Mouse (Mus musculus): ENCODE results near the gene Itsn1. TPM values are rescaled to one million over a fixed set of nuclear protein-coding genes. Genes with fewer than 3 reads are reported as not detected.

Gene Itsn1
- polyA plus RNA-seq, 1 experiment: 55.2 TPM

DNA sequence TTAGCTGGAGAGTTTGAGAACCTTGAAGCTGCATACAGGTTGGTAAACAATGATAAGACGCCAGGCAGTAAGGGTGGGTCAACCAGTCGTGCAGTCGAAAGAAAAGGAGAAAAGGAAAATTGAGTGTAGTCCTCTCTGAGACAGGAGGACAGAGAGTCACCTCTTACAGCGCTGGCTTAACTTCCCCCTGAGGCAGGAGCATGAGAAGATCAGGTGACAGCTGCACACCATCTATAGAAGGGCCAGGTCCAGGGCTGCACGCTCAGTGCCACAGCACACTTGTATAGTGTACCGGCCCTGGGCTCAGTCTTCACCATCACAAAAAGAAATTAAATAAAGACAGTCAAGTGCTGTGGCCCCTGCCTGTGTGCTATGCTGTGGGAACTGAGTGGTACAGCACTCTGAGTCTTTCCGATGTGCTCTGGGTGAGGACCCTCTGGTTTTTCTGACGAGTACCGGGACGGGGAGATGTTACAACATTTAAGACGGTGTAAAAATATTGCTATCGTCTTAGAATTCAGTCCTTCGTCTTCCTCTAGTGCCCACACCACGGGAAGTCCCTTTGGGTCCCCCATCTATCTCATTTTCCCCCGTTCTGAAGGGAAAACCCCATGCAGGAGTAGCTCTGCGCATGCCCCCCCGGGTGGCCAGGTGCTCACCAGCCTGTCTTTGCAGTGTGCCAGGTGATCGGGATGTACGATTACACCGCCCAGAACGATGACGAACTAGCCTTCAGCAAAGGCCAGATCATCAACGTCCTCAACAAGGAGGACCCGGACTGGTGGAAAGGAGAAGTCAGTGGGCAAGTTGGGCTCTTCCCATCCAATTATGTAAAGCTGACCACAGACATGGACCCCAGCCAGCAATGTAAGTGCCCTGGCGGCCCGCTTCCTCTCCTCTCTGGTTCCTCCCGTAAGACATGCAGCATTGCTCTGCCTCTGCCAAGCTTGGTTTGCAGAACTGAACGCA is 140.1 kb downstream of the Itsn1 start:
- TF ChIP-seq CTCF (IDR thresholded peaks at IDR 0.05; ENCODE audit: extremely low read depth, insufficient read depth, low read length) (no peak), POLR2A (IDR thresholded peaks at IDR 0.05; ENCODE audit: extremely low read depth, insufficient read depth, low read length) (no peak)
- H3K4me1 ChIP-seq (ENCODE audit: control insufficient read depth, insufficient read depth, low read length): peaks cover 2% of the 10 kb centered on the region; the same call in 1 of the 2 replicates
- no peak overlapping the region for H3K27ac ChIP-seq (ENCODE audit: insufficient read depth, low read length)
- no peak overlapping the region for H3K4me3 ChIP-seq (ENCODE audit: insufficient read depth, low read length)

DNA sequence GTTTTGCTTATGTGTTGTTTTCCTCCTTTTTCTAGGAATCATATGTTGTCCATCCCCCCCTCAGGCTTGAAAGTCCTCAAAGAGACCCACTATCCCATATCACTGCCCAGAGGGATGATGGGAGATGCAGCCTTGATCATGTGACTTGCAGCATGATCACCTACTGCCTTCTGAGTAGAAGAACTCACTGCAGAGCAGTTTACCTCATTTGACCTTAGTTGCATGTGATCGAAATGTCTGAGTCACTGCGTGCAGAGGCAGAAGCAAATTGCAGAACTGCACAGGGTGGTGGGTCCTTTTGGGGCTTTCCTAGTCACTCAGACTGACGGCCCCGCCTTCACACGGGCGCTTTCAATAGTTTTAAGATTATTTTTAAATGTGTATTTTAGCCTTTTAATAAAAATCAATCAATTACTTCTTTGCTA is 141.1 kb downstream of the Itsn1 start:
- no peak overlapping the region for H3K4me3 ChIP-seq (ENCODE audit: insufficient read depth, low read length)
- TF ChIP-seq CTCF (IDR thresholded peaks at IDR 0.05; ENCODE audit: extremely low read depth, insufficient read depth, low read length) (no peak), POLR2A (IDR thresholded peaks at IDR 0.05; ENCODE audit: extremely low read depth, insufficient read depth, low read length) (no peak)
- H3K4me1 ChIP-seq (ENCODE audit: control insufficient read depth, insufficient read depth, low read length): peaks cover 2% of the 10 kb centered on the region; the same call in 1 of the 2 replicates
- H3K27ac ChIP-seq (ENCODE audit: insufficient read depth, low read length): no peak overlapping the region

DNA sequence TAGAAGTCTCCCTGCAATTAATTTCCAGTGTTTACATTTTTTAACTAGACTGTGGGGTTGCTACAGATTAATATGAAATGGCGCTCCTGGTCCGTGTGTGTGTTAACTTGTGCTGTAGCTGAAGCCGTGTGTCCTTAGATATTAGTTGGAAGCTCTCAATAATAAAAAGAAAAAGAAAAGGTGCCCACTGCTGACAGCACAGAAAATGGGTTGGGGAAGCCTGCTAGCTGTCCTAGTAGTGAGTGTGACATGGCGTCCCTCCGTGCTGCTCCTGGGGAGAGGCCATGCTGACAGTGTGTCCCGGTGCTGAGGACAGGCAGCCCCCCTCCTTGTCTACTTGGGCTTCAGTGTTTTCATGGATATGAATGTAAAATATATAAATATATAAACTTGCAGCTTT is 142.1 kb downstream of the Itsn1 start:
- H3K4me1 ChIP-seq (ENCODE audit: control insufficient read depth, insufficient read depth, low read length): 0 out of 2 replicates have a peak, but pooled peaks cover 5% of the 10 kb centered on the region
- no peak overlapping the region for H3K27ac ChIP-seq (ENCODE audit: insufficient read depth, low read length)
- no peak overlapping the region for H3K4me3 ChIP-seq (ENCODE audit: insufficient read depth, low read length)
- no peak for TF ChIP-seq POLR2A (IDR thresholded peaks at IDR 0.05; ENCODE audit: extremely low read depth, insufficient read depth, low read length)

DNA sequence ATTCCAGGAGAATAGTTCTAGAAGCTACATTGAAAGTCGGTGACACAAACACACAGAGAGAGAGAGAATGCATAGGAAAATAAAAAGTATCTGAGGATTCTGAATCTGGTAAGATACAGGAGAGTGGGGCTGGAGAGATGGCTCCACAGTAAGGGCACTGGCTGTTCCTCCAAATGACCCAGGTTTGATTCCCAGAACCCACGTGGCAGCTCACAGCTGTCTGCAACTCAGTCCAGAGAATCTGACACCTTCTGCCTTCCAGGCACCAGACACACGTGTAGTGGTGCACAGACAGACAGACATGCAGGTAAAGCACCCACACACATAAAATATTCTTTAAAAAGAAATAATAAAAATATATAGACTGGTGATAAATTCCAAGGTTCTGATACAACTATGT is 144.6 kb downstream of the Itsn1 start:
- Histone ChIP-seq H3K27ac (ENCODE audit: insufficient read depth, low read length) (no peak overlapping the region), H3K4me1 (ENCODE audit: control insufficient read depth, insufficient read depth, low read length) (0 out of 2 replicates have a peak, but pooled peaks cover 5% of the 10 kb centered on the region), H3K4me3 (ENCODE audit: insufficient read depth, low read length) (no peak overlapping the region)
- TF ChIP-seq CTCF (IDR thresholded peaks at IDR 0.05; ENCODE audit: extremely low read depth, insufficient read depth, low read length): no peak
- TF ChIP-seq POLR2A (IDR thresholded peaks at IDR 0.05; ENCODE audit: extremely low read depth, insufficient read depth, low read length): no peak

DNA sequence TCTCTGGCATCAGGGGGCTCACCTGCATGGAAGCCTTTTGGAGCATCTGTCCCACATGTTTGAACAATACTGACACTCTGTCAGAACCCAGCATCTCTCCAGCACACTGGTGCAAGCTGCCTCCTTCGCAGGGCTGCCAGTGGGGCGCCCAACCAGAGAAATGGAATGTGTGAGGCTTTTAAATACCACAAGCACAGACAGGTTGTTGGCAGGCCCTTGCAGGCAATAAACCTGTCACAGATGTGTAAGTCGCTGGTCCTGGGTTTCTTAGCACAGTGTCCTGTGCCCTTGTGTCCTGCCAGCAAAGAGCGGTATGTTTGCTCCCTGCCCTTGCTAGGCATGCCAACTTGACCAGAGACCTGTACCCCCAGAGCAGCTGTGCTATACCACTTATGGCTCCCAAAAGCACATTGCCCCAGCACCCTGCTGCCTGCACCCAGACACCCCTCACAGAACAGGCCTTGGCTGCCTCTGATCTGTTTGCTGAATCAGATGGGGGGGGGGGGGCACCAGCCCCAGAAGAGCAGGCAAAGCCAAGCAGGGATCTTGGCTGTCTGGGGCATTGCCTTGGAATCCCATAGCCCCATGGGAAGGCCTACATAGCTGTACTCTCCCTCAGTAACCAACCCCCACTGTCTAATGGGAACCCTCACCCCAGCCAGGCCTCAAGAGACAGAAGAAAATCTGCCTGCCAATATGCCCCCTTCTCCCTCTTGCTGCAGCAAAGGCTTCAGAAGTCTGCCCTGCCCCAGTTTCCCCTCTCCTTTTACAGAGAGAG is 146.7 kb downstream of the Itsn1 start:
- 0 out of 2 replicates have a peak, but pooled peaks cover 5% of the 10 kb centered on the region for H3K4me1 ChIP-seq (ENCODE audit: control insufficient read depth, insufficient read depth, low read length)
- TF ChIP-seq CTCF (IDR thresholded peaks at IDR 0.05; ENCODE audit: extremely low read depth, insufficient read depth, low read length): no peak
- no peak for TF ChIP-seq POLR2A (IDR thresholded peaks at IDR 0.05; ENCODE audit: extremely low read depth, insufficient read depth, low read length)
- no peak overlapping the region for H3K27ac ChIP-seq (ENCODE audit: insufficient read depth, low read length)
- H3K4me3 ChIP-seq (ENCODE audit: insufficient read depth, low read length): no peak overlapping the region

DNA sequence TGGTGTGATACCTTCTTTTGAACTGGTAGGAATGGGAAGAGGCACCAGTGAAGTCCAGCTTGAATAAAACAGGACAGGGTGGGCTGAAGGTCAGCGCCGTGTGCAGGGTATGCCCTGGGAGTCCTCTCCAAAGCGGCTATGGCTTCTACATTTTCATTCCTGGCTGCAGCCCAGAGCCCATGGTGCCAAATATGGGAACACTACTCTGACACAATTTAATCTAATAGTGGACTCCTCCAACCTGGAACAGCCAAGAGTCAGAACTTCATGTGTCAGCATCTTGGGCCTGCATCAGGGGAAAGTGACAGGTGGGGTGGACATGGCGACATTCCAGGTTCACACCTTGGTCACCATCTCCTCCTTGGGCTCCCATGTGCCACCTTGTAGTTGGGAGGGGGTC is 147.4 kb downstream of the Itsn1 start:
- no peak overlapping the region for H3K4me3 ChIP-seq (ENCODE audit: insufficient read depth, low read length)
- no peak for TF ChIP-seq POLR2A (IDR thresholded peaks at IDR 0.05; ENCODE audit: extremely low read depth, insufficient read depth, low read length)
- no peak for TF ChIP-seq CTCF (IDR thresholded peaks at IDR 0.05; ENCODE audit: extremely low read depth, insufficient read depth, low read length)
- 0 out of 2 replicates have a peak, but pooled peaks cover 5% of the 10 kb centered on the region for H3K4me1 ChIP-seq (ENCODE audit: control insufficient read depth, insufficient read depth, low read length)
- H3K27ac ChIP-seq (ENCODE audit: insufficient read depth, low read length): no peak overlapping the region

DNA sequence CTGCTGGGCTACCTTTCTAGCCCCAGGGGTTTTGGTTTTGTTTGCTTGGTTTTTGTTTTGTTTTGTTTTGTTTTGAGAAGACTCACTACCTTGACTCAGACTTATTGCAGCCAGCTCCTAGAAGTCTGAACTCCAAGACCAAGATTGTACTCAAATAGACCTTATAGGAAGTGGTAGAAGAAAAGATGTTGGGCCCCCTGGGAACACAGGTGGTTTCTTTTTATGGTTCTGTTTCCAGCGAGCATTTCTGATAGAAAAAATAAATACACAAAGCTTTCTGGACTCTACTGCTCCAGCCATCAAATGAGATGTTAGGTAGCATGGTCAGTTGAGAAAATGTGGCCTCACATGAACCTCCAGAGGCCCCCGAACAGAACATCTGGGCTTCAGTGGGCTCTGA is 150.0 kb downstream of the Itsn1 start:
- TF ChIP-seq POLR2A (IDR thresholded peaks at IDR 0.05; ENCODE audit: extremely low read depth, insufficient read depth, low read length) (no peak), CTCF (IDR thresholded peaks at IDR 0.05; ENCODE audit: extremely low read depth, insufficient read depth, low read length) (no peak)
- H3K27ac ChIP-seq (ENCODE audit: insufficient read depth, low read length): no peak overlapping the region
- peaks cover 7% of the 10 kb centered on the region; the same call in 1 of the 2 replicates for H3K4me1 ChIP-seq (ENCODE audit: control insufficient read depth, insufficient read depth, low read length)
- no peak overlapping the region for H3K4me3 ChIP-seq (ENCODE audit: insufficient read depth, low read length)

DNA sequence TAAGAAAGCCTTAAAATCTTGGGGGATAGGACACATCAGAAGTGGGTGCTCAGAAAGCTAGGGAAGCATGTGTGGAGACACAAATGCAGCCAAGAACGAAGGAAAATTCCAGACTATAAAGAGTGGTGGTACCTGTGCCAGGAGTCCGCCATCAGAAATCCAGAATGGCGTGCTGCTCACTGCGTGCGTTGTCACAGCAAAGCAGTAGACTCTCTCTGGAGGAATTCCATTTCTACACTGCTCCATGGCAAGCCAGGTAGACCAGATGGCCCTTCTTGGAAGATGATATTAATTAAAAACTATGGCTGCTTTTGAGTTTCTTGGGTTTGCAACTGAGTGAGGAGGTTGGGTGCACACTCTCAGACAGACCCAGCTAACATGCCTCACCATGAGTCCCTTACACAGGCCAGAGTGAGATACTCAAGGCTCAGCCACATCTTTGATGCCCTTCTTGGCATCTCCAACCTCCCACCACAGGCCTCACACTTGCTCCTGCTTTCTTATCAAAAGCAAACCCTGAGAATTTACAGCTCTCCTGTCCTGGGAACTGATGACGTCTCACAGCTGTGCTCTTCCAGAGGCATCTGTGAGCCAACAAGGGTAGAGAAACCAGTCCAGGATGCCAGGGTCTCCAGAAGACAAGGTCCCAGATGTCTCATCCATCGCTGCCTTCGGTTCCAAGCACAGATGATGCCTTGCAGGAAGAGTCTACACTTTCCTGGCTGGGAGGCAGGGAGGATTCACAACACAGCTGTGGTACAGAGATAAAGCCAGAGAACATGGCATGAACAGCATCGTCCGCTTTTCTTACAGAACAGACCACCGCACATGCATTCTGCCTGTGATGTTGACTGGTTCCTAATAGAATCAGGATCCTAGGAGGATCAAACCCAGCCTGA is 152.0 kb downstream of the Itsn1 start:
- TF ChIP-seq CTCF (IDR thresholded peaks at IDR 0.05; ENCODE audit: extremely low read depth, insufficient read depth, low read length) (no peak), POLR2A (IDR thresholded peaks at IDR 0.05; ENCODE audit: extremely low read depth, insufficient read depth, low read length) (no peak)
- H3K4me3 ChIP-seq (ENCODE audit: insufficient read depth, low read length): no peak overlapping the region
- H3K4me1 ChIP-seq (ENCODE audit: control insufficient read depth, insufficient read depth, low read length): peaks cover 2% of the 10 kb centered on the region; the same call in 1 of the 2 replicates
- H3K27ac ChIP-seq (ENCODE audit: insufficient read depth, low read length): no peak overlapping the region

Data from cortical plate, adult 2 months (tissue).